Mouse (Mus musculus) liver, embryonic 18 days (tissue): ENCODE measurements around the gene Gnl3. TPM values are rescaled to one million over a fixed set of nuclear protein-coding genes. Genes with fewer than 3 reads are reported as not detected.

Source experiments
- polyA plus RNA-seq: library from polyadenylated mRNA; depleted of rRNA; stranded (reverse); fragments of >200 nt; gene quantifications from 2 replicates; pipeline ENCODE4 v1.2.3, GENCODE M21; 2012; rRNA removed

Gnl3 gene
- polyA plus RNA-seq = 50.8 and 54.5 TPM in 2 replicates

DNA sequence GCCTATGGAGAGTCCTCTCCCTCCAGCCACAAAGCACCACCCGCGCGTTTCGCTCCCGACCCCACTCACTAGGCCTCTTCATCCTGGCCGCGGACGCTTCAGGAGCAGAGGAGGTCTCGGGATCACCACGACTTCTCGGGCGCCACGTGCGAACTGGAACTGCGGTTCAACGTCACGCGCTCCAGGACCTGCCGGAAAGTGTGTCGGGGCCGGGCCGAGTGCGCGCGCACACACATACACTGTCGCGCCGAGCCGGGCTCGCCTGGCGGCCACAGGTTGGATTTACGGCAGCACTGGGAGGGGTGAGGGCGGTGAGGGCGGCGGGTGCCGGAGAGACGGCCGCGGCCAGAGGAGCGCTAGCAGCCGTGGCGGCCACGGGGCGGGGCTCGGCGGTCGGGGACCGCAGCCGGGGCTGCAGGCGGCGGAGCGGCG lies at the start of gene Gnl3, which contains the start of gene Pbrm1:
Gnl3 (minus strand) TSS at position 293 of the 432 bp plus-strand sequence.
Pbrm1 (plus strand) TSS at position 279 of the 432 bp plus-strand sequence.

GRCm38 (mm10) chr14:31001307-31002205 lies 17.4 kb downstream of the Gnl3 start, which contains the start of the genes Glt8d1 and Spcs1:
Glt8d1 (plus strand) TSS chr14:31001400.
Spcs1 (minus strand) TSS chr14:31001672.

Other genes starting within 250 kb of the Gnl3 start
- gene Tmem110, start 193.6 kb downstream of the Gnl3 start, polyA plus RNA-seq = 6.0 and 7.1 TPM in 2 replicates
- gene Mustn1, start 140.0 kb downstream of the Gnl3 start, polyA plus RNA-seq = 1.9 and 2.0 TPM in 2 replicates
- 481 and 488 TPM in 2 replicates for gene Itih4, start 132.7 kb downstream of the Gnl3 start, polyA plus RNA-seq
- gene Itih3, start 95.4 kb downstream of the Gnl3 start, polyA plus RNA-seq = 1,079 and 1,347 TPM in 2 replicates
- gene Itih1, start 75.9 kb downstream of the Gnl3 start, polyA plus RNA-seq = 142 and 148 TPM in 2 replicates
- 2.3 and 2.6 TPM in 2 replicates for gene Nek4, start 67.8 kb downstream of the Gnl3 start, polyA plus RNA-seq
- gene Glt8d1, start 17.8 kb downstream of the Gnl3 start, polyA plus RNA-seq = 16.6 and 20.6 TPM in 2 replicates
- gene Spcs1, start 17.5 kb downstream of the Gnl3 start, polyA plus RNA-seq = 231 and 239 TPM in 2 replicates
- 7.2 and 7.4 TPM in 2 replicates for gene Pbrm1, start within 50 bp of the Gnl3 start, polyA plus RNA-seq
- 20.7 and 25.1 TPM in 2 replicates for gene Smim4, start 109.8 kb upstream of the Gnl3 start, polyA plus RNA-seq
- 145 and 192 TPM in 2 replicates for gene Nt5dc2, start 111.9 kb upstream of the Gnl3 start, polyA plus RNA-seq
- gene Stab1, start 149.5 kb upstream of the Gnl3 start, polyA plus RNA-seq = 29.0 and 38.2 TPM in 2 replicates
- gene Tnnc1, start 189.2 kb upstream of the Gnl3 start, polyA plus RNA-seq = 8.8 and 16.5 TPM in 2 replicates
- gene Nisch, start 197.8 kb upstream of the Gnl3 start, polyA plus RNA-seq = 112 and 137 TPM in 2 replicates
- gene Sema3g, start 198.7 kb upstream of the Gnl3 start, polyA plus RNA-seq = 0.13 and 0.20 TPM in 2 replicates
- 2.7 and 2.8 TPM in 2 replicates for gene Phf7, start 232.2 kb upstream of the Gnl3 start, polyA plus RNA-seq
- gene Bap1, start 232.3 kb upstream of the Gnl3 start, polyA plus RNA-seq = 20.3 and 22.6 TPM in 2 replicates